Mouse (Mus musculus): ENCODE measurements around the gene Slf2. TPM values are rescaled to one million over a fixed set of nuclear protein-coding genes. Genes with fewer than 3 reads are reported as not detected.

The Slf2 gene
- polyA plus RNA-seq, 1 experiment from 2014 or later, result 57.3 TPM

GRCm38 (mm10) chr19:44918171-44918570 lies 12.8 kb upstream of the Slf2 start:
- Histone ChIP-seq H3K36me3 (replicated peaks; ENCODE audit: control insufficient read depth, insufficient read depth, low read depth, low read length) (no peaks in the 10 kb centered on the region), H3K9ac (replicated peaks; ENCODE audit: low read length) (no peak overlapping the region), H3K4me1 (ENCODE audit: control insufficient read depth, insufficient read depth, low read length) (no peaks in the 10 kb centered on the region), H3K27me3 (ENCODE audit: control insufficient read depth, insufficient read depth, low read length) (no peaks in the 10 kb centered on the region), H3K27ac (replicated peaks; ENCODE audit: low read depth, low read length) (no peak overlapping the region), H3K4me3 (ENCODE audit: low read depth, low read length) (no peak overlapping the region), H3K4me2 (ENCODE audit: low read depth, low read length) (no peak overlapping the region), H3K9me3 (replicated peaks; ENCODE audit: control insufficient read depth, low read length) (no peaks in the 10 kb centered on the region)
- DNase-seq (ENCODE audit: low spot score) (no peak), ATAC-seq (replicated peaks; ENCODE audit: insufficient number of reproducible peaks, low FRiP score, low TSS enrichment, low read depth) (no peak)
- 84% methylated on average over 6 of the region's 6 CpGs for WGBS

DNA sequence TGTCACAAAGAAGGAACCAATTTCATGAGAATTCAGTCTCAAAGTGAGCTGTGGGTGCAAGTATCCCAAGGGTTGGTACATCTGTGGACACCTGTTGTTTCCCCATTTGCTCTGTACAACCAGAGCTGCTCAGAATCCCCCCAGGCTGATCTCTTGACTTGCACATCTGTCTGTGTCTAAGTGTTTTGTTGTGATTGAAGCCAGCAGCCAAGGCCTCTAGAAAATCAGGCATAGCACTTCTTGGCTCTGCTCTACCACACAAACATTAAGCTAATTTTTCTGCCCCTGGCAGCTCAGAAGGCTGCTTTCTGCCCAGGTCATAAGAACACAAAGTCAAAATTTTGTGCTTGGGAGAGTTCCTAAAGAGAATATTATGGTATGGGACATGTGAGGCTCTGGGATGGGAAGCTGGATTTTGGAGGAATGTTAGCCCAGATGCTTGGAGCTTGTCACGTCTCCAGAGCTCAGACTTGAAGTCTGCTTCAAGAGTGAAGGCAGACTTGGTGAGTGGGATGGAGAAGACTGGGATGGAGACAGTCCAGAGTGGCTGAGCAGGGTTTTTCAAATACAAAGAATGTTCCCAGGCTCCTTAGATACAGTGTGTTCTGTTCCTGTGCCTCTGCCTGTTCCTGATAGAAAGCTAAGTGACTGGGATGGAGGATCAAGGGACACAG lies 9.3 kb upstream of the Slf2 start:
- Histone ChIP-seq H3K4me1 (ENCODE audit: control insufficient read depth, insufficient read depth, low read length) (no peaks in the 10 kb centered on the region), H3K27me3 (ENCODE audit: control insufficient read depth, insufficient read depth, low read length) (no peaks in the 10 kb centered on the region), H3K9me3 (replicated peaks; ENCODE audit: control insufficient read depth, low read length) (no peaks in the 10 kb centered on the region), H3K27ac (replicated peaks; ENCODE audit: low read depth, low read length) (no peak overlapping the region), H3K36me3 (replicated peaks; ENCODE audit: control insufficient read depth, insufficient read depth, low read depth, low read length) (no peaks in the 10 kb centered on the region), H3K4me2 (ENCODE audit: low read depth, low read length) (no peak overlapping the region), H3K4me3 (ENCODE audit: low read depth, low read length) (no peak overlapping the region), H3K9ac (replicated peaks; ENCODE audit: low read length) (no peak overlapping the region)
- ATAC-seq (replicated peaks; ENCODE audit: insufficient number of reproducible peaks, low FRiP score, low TSS enrichment, low read depth) (no peak), DNase-seq (ENCODE audit: low spot score) (no peak)
- 54% methylated on average over 1 of the region's 1 CpGs for whole genome bisulfite sequencing

DNA sequence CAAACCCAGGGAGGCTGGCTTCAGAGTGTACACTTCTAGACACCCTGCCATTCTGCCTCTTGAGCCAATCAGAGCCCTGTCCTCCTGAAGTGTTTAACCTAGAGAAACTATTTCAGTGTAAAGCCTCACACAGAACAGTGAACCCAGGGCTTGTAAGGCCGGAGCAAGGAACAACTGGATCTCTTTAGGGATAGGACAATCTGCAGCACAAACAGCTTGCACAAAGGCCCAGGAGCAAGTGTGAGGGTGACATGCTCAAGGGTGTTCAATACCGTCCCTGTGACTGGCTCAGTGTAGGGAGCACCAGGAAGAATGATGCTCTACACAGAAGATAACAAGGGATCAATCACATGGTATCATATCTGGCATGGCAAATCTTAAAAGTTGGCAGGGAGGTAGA lies 8.4 kb upstream of the Slf2 start:
- DNase-seq (ENCODE audit: low spot score), result no peak
- 71% methylated on average over 2 of the region's 2 CpGs for WGBS
- Histone ChIP-seq H3K36me3 (replicated peaks; ENCODE audit: control insufficient read depth, insufficient read depth, low read depth, low read length) (no peaks in the 10 kb centered on the region), H3K4me2 (ENCODE audit: low read depth, low read length) (no peak overlapping the region), H3K27ac (replicated peaks; ENCODE audit: low read depth, low read length) (no peak overlapping the region), H3K9me3 (replicated peaks; ENCODE audit: control insufficient read depth, low read length) (no peaks in the 10 kb centered on the region), H3K27me3 (ENCODE audit: control insufficient read depth, insufficient read depth, low read length) (no peaks in the 10 kb centered on the region), H3K9ac (replicated peaks; ENCODE audit: low read length) (no peak overlapping the region), H3K4me3 (ENCODE audit: low read depth, low read length) (no peak overlapping the region), H3K4me1 (ENCODE audit: control insufficient read depth, insufficient read depth, low read length) (no peaks in the 10 kb centered on the region)
- no peak for ATAC-seq (replicated peaks; ENCODE audit: insufficient number of reproducible peaks, low FRiP score, low TSS enrichment, low read depth)

DNA sequence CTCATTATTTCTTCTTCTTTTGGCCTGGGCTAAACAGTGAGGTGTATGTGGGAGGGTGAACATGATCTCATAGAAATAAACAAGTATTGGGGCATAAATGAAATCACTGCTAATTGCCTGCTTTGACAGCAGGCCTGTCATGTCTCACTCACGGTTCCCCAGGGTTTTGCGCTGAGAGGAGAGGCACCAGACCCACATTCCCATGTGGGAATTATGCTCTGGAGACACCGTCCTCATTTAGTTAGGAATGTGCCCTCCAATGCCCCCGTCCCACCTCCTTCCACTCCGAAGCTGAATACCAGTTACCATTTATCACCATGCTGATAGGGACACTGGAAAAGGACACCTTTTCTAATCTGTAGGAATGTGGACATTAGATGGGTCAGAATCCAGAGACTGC lies 6.3 kb upstream of the Slf2 start:
- no peak for ATAC-seq (replicated peaks; ENCODE audit: insufficient number of reproducible peaks, low FRiP score, low TSS enrichment, low read depth)
- Histone ChIP-seq H3K27ac (replicated peaks; ENCODE audit: low read depth, low read length) (no peak overlapping the region), H3K27me3 (ENCODE audit: control insufficient read depth, insufficient read depth, low read length) (no peaks in the 10 kb centered on the region), H3K4me3 (ENCODE audit: low read depth, low read length) (no peak overlapping the region), H3K4me1 (ENCODE audit: control insufficient read depth, insufficient read depth, low read length) (no peaks in the 10 kb centered on the region), H3K36me3 (replicated peaks; ENCODE audit: control insufficient read depth, insufficient read depth, low read depth, low read length) (no peaks in the 10 kb centered on the region), H3K9me3 (replicated peaks; ENCODE audit: control insufficient read depth, low read length) (no peaks in the 10 kb centered on the region), H3K4me2 (ENCODE audit: low read depth, low read length) (no peak overlapping the region), H3K9ac (replicated peaks; ENCODE audit: low read length) (no peak overlapping the region)
- DNase-seq (ENCODE audit: low spot score), result no peak
- 56% methylated on average over 5 of the region's 5 CpGs for WGBS

DNA sequence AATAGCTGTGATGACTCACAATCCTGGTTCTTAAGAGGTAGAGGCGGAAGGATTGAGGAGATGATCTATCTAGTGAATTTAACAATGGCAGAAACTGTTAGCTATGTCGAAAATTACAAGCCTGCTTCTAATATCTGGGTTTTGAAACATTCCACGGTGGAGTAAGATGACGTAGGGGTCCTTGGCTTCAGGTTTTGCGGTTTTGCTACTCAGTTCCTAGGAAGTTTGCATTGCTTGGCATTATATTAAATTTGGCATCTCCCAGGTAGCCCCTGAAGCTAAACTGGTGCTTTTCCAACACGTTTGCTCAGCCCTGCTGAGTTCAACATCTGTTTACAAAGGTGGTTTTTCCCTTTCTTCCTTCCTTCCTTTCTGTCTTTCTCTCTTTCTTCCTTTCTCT lies 4.2 kb upstream of the Slf2 start:
- Histone ChIP-seq H3K27ac (replicated peaks; ENCODE audit: low read depth, low read length) (no peak overlapping the region), H3K4me1 (ENCODE audit: control insufficient read depth, insufficient read depth, low read length) (no peaks in the 10 kb centered on the region), H3K9ac (replicated peaks; ENCODE audit: low read length) (no peak overlapping the region), H3K36me3 (replicated peaks; ENCODE audit: control insufficient read depth, insufficient read depth, low read depth, low read length) (no peaks in the 10 kb centered on the region), H3K9me3 (replicated peaks; ENCODE audit: control insufficient read depth, low read length) (no peaks in the 10 kb centered on the region), H3K4me2 (ENCODE audit: low read depth, low read length) (no peak overlapping the region), H3K27me3 (ENCODE audit: control insufficient read depth, insufficient read depth, low read length) (no peaks in the 10 kb centered on the region), H3K4me3 (ENCODE audit: low read depth, low read length) (no peak overlapping the region)
- ATAC-seq (replicated peaks; ENCODE audit: insufficient number of reproducible peaks, low FRiP score, low TSS enrichment, low read depth) (no peak), DNase-seq (ENCODE audit: low spot score) (no peak)
- WGBS, result 61% methylated on average over 6 of the region's 6 CpGs

GRCm38 (mm10) chr19:44927250-44927649 lies 3.7 kb upstream of the Slf2 start:
- ATAC-seq (replicated peaks; ENCODE audit: insufficient number of reproducible peaks, low FRiP score, low TSS enrichment, low read depth) (no peak), DNase-seq (ENCODE audit: low spot score) (peak; percentile 51)
- 59% methylated on average over 1 of the region's 1 CpGs for WGBS
- Histone ChIP-seq H3K9ac (replicated peaks; ENCODE audit: low read length) (no peak overlapping the region), H3K4me3 (ENCODE audit: low read depth, low read length) (no peak overlapping the region), H3K27me3 (ENCODE audit: control insufficient read depth, insufficient read depth, low read length) (no peaks in the 10 kb centered on the region), H3K27ac (replicated peaks; ENCODE audit: low read depth, low read length) (peak overlapping the region; percentile 60), H3K9me3 (replicated peaks; ENCODE audit: control insufficient read depth, low read length) (no peaks in the 10 kb centered on the region), H3K4me2 (ENCODE audit: low read depth, low read length) (no peak overlapping the region), H3K4me1 (ENCODE audit: control insufficient read depth, insufficient read depth, low read length) (no peaks in the 10 kb centered on the region), H3K36me3 (replicated peaks; ENCODE audit: control insufficient read depth, insufficient read depth, low read depth, low read length) (no peaks in the 10 kb centered on the region)

DNA sequence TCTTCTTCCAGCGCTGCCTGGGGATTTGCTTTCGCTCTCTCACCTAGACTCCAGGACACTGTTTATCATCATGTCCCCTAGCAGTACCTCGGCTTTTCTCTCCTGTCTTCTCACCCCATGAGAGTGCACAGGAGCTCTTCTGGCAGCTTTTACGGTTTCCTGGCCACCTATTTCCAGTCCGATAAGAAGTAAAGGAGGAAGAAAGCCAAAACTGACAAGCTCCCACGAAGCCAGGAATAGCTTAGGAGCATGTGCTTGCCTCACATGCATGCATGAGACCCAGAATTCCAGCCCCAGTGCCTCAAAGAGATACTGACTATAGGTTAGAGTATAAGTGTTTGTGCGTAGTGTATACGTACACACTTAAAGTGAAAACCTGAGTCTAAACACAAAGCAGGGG lies 2.8 kb upstream of the Slf2 start:
- ATAC-seq (replicated peaks; ENCODE audit: insufficient number of reproducible peaks, low FRiP score, low TSS enrichment, low read depth), result no peak
- no peaks in the 10 kb centered on the region for H3K4me1 ChIP-seq (ENCODE audit: control insufficient read depth, insufficient read depth, low read length)
- no peaks in the 10 kb centered on the region for H3K27me3 ChIP-seq (ENCODE audit: control insufficient read depth, insufficient read depth, low read length)
- no peak overlapping the region for H3K9ac ChIP-seq (replicated peaks; ENCODE audit: low read length)
- no peaks in the 10 kb centered on the region for H3K9me3 ChIP-seq (replicated peaks; ENCODE audit: control insufficient read depth, low read length)
- H3K36me3 ChIP-seq (replicated peaks; ENCODE audit: control insufficient read depth, insufficient read depth, low read depth, low read length), result no peaks in the 10 kb centered on the region
- peak overlapping the region; percentile 60 for H3K27ac ChIP-seq (replicated peaks; ENCODE audit: low read depth, low read length)
- H3K4me3 ChIP-seq (ENCODE audit: low read depth, low read length), result no peak overlapping the region
- no peak overlapping the region for H3K4me2 ChIP-seq (ENCODE audit: low read depth, low read length)
- no peak for DNase-seq (ENCODE audit: low spot score)
- 71% methylated on average over 8 of the region's 8 CpGs for WGBS

DNA sequence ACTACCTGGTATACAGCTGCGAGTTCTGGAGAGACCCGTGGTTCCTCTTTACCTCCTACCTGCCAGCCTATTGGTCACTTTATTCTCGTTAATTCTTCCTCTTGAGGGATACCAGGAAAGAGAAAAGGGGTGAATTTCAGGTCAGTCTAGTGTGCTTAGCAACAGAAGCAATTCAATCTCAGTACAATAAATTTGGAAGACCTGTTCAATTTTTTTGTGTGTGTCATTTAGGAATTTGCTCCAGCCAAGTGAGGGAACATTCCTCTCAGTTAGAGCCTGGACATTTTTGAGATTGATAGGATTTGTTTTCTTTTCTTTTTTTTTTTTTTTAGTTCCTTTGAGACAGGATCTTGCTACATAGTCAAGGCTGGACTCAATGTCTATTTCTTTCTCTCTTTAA lies 1.7 kb upstream of the Slf2 start:
- Histone ChIP-seq H3K4me2 (ENCODE audit: low read depth, low read length) (no peak overlapping the region), H3K4me1 (ENCODE audit: control insufficient read depth, insufficient read depth, low read length) (no peaks in the 10 kb centered on the region), H3K4me3 (ENCODE audit: low read depth, low read length) (no peak overlapping the region), H3K27ac (replicated peaks; ENCODE audit: low read depth, low read length) (0 out of 2 replicates have a peak overlapping the region, but pooled peaks have one; percentile 35), H3K9me3 (replicated peaks; ENCODE audit: control insufficient read depth, low read length) (no peaks in the 10 kb centered on the region), H3K9ac (replicated peaks; ENCODE audit: low read length) (no peak overlapping the region), H3K27me3 (ENCODE audit: control insufficient read depth, insufficient read depth, low read length) (no peaks in the 10 kb centered on the region), H3K36me3 (replicated peaks; ENCODE audit: control insufficient read depth, insufficient read depth, low read depth, low read length) (no peaks in the 10 kb centered on the region)
- DNase-seq (ENCODE audit: low spot score), result no peak
- WGBS, result 49% methylated on average over 3 of the region's 3 CpGs
- ATAC-seq (replicated peaks; ENCODE audit: insufficient number of reproducible peaks, low FRiP score, low TSS enrichment, low read depth), result no peak

All from embryonic facial prominence, embryonic 11.5 days (tissue).